Mouse (Mus musculus) lung, postnatal 0 days (tissue): ENCODE data around the gene Pdk3.

Experiments used
- CTCF ChIP-seq: IDR thresholded peaks from 2 replicates; pipeline ENCODE4 v1.5.1; 2016; ENCODE audit warnings: antibody characterized with exemption, mild to moderate bottlenecking
- EP300 ChIP-seq: IDR thresholded peaks from 2 replicates; pipeline ENCODE4 v1.6.1; 2016; ENCODE audit warnings: antibody characterized with exemption, mild to moderate bottlenecking, control low read depth

DNA sequence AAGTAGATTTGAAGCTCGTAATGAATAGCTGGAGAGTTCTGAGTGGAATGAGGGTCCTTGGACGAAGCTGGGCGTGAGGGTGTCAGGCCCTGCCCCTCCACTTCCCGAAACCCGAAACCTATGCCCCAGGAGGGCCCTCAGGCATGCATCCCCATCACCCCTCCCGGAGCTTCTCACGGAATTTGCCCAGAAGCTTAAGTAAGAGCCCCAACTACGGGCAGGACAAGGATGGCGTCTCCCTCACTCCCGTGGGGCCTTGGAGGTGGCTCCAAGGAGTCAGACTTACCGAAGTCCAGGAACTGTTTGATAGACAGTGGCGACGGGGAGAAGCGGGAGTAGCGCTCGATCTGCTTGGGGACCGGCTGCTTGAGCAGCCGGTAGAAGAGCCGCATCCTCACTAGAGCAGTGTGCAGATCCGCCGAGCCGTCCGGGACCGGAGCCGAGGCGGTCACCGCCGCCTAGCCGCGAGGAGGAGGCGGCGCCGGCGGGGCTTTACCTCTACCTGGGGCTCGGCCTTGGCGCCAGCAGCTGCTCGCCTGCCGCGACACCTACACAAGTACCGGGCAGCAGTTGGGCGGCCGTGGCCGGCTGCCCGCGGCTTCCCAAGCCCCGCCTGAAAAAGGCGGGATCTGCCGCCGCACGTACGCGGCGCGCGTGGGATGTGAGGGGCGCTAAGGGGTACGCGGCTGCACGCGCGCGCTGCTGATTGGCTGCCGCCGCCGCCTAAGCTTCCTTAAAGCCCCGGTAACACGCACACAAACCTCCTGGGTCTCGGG, at the start of gene Pdk3:
- TF ChIP-seq CTCF (0 out of 2 replicates have a peak, but pooled peaks have one; percentile 1), EP300 (no peak)
